Mouse (Mus musculus): ENCODE results near the gene Sv2a. TPM values are rescaled to one million over a fixed set of nuclear protein-coding genes. Genes with fewer than 3 reads are reported as not detected.
"Not testable (repeated sequence)": the region's sequence is repeated elsewhere in the genome, so short reads cannot be mapped to it uniquely, and the experiment has no call there.

The Sv2a gene
- total RNA-seq, 2 experiments from 2014 or later = 18.1 to 24.7 TPM

- peak; percentile 48 to 54 for DNase-seq (ENCODE audit: low spot score in 2 of 2)
These were observed 38.7 kb downstream of the Sv2a start, which contains the start of the genes Bola1 and Hist2h2ab for GRCm38 (mm10) chr3:96219661-96220130. TSS of gene Bola1 (minus strand) at chr3:96219709. TSS of gene Hist2h2ab (plus strand) at chr3:96219865.

DNA sequence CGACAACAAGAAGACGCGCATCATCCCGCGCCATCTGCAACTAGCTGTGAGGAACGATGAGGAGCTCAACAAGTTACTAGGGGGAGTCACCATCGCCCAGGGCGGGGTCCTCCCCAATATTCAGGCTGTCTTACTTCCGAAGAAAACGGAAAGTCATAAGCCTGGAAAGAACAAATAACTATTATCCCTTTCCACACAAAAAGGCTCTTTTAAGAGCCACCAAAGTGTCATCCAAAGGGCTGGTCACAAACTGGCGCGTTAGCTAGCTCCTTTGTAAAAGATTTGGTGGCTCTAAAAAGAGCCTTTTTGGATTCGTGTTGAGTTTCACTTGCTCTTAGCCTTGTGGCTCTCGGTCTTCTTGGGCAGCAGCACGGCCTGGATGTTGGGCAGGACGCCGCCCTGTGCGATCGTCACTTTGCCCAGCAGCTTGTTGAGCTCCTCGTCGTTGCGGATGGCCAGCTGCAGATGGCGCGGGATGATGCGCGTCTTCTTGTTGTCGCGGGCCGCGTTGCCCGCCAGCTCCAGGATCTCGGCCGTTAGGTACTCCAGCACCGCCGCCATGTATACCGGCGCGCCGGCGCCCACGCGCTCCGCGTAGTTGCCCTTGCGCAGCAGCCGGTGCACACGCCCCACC, 39.3 kb downstream of the Sv2a start:
- DNase-seq (ENCODE audit: low spot score in 2 of 2) = peak in 1 of 2 experiments; percentile 24

- DNase-seq (ENCODE audit: low spot score in 2 of 2) = peak; percentile 54 to 75
These were observed 40.1 kb downstream of the Sv2a start, which contains the start of the genes Hist2h2ac and Hist2h2be for GRCm38 (mm10) chr3:96220765-96221639. TSS of gene Hist2h2ac (minus strand) at chr3:96220880. TSS of gene Hist2h2be (plus strand) at chr3:96221119.

- no peak for DNase-seq (ENCODE audit: low spot score in 2 of 2)
These were observed 40.7 kb downstream of the Sv2a start for GRCm38 (mm10) chr3:96221640-96222038.

DNA sequence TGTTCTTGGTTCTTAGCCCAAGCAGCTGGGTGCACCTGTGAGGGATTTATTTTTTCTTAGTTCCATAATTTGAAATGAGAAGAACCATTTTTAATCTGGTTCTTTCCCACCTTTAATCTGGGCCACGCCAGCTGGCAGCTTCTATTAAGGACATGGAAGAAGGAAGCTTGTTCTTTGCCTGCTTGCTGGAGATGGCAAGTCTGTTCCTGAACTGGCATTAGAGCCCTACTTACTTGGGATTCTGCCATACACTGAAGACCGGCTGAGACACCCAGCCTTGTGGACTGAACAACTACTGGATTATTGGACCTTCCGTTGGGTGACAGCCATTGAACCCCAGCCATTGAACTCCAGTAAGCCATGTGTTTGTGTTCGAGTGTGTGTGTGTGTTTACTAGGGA, 41.8 kb downstream of the Sv2a start:
- DNase-seq (ENCODE audit: low spot score in 2 of 2) = no peak

- DNase-seq (ENCODE audit: low spot score in 2 of 2) = no peak
These were observed 44.5 kb downstream of the Sv2a start for GRCm38 (mm10) chr3:96225421-96225820.

DNA sequence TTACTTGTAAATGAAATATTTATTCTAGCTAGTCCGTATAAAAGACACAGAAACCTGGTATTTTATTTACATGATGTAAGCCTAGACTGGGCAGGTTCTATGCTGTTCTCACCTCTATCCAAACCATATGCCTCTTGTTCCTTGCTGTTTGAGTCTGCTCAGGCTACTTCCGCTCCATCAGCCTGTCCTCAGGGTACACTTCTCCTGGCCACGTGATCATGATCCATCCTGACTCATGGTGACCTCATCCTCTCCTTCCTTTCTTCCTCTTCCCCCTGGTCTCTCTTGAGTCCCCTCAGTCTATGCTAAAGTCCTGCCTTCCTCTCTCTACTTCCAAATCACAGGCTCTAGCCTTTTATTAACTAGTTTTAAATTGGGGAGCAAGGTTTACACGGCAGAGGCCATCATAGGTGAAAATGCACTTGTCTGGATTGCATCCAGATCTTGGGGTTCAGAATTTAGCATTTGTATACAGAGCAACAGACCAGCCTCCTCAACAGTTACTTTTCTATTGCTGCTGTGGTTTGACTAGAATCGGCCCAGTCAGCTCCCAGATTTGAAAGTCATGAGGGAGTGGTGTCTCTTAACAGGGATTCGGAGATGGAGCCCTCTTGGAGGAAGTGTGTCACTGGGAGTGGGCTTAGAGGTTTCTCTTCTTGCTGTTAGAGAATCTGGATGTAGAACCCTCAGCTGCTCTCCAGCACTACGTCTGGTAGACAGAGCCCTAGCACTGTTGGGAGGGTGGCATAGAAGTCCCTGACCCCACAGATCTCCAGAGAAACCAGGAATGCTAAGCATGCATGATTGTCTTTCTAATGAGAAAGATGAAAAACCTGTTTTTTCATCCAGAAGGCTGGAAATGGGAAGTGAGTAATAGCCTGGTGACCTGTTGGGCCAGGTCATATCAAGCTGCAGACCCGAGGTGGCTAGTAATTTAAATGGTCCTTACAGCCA, 46.0 kb downstream of the Sv2a start:
- DNase-seq (ENCODE audit: low spot score in 2 of 2) = no peak

DNA sequence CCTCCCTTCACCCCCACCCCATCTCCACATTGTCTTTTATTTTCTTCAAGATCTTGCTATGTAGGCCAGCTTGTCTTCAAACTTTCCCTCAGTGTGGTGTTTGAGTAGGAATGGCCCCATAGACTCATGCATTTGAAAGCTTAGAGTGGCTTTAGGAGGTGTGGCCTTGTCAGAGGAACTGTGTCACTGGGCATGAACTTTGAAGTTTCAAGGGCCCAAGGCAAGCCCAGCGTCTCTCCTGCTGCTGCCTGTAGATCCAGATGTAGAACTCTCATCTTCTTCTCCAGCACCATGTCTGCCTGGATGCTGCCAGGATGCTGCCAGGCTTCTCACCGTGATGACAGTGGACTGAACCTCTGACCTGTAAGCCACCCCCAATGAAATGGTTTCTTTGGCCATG, 47.9 kb downstream of the Sv2a start:
- DNase-seq (ENCODE audit: low spot score in 2 of 2) = no peak

DNA sequence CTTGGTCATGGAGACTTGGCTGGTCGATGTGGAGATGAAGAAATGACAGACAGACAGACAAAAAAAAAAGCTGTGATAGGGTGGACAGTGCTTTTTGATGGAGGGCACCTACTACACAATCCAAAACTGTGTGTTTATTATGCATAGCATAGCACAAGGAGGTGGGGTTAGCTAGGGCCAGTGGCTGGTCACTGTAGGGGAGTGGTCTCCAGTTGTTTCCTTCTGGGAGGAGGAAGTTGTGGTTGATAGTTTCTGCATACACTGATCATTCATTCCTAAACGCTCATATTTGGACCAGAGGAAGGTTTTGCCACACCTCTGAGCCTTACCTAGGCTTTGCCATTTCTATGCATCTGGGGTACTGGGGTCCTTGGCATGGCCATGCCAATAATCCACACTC, 49.5 kb downstream of the Sv2a start:
- DNase-seq (ENCODE audit: low spot score in 2 of 2) = no peak

DNA sequence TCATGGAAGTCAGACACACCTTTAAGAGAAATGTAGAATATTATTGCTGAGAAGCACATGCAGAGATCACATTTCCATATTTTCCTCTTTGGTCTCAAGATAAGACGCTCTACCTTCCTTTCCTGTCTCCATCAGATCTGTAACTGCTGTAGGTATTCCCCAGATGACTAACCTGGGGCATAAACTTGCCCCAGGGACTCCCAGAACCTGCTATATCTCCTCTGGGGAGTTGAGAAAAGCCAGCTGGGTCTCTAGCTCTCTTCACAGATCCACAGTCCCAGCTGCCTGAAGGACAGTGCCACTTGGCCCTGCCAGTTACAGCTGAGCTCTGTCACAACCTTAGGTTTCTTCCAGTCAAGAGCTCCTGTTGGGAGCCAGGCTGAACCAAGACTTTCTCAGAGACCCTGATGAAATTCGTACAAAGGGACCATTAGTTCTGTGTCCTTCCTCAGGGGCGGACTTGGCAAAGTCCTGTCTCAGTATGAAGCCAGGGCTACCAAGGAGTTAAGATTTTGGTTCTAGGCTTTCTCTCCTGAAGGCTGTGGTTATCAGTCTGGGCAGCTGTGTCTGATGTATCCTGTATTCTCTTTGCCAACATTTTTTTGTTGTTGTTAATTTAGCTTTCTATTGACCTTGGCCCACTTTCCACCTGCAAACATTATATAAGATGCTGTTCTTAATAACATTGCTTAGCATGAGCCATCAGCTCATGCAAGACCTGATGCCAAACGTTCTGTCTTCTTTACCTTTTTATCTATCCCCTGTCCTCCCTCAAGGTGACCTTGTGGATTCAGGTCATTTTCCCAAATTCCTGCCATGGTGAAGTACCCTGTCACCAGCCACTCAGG, 50.2 kb downstream of the Sv2a start:
- no peak for DNase-seq (ENCODE audit: low spot score in 2 of 2)

GRCm38 (mm10) chr3:96231758-96232120, 50.8 kb downstream of the Sv2a start:
- no peak for DNase-seq (ENCODE audit: low spot score in 2 of 2)

GRCm38 (mm10) chr3:96234914-96235313, 54.0 kb downstream of the Sv2a start:
- no peak for DNase-seq (ENCODE audit: low spot score in 2 of 2)

GRCm38 (mm10) chr3:96235836-96236235, 54.9 kb downstream of the Sv2a start:
- no peak for DNase-seq (ENCODE audit: low spot score in 2 of 2)

GRCm38 (mm10) chr3:96236834-96237334, 55.9 kb downstream of the Sv2a start:
- DNase-seq (ENCODE audit: low spot score in 2 of 2) = no peak

DNA sequence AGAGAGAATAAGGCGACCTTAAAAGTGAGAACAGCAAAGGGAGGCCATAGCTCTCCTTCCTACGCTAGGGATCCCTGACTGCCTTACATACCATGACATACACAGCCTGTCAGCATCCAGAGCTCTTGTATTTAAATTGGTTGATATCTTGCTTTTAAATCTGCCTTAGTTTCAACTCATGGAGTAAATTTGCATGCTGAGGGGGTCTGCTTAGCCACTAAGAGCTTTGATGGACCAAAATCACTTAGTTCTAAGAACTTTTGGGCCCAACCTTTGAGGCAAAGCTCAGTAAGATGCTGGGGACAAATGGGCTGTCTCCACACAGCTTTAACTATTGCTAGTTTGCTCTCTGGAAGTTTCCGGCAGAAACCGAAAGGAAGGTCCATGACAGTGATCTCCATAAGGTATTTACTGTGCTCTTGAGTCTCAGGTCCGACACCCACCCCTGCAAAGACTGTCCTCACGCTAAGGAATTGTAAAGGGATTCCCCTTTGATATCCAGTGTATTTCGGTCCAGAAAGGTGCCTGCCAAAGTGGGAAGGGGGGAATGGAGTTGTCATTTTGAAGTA, 56.5 kb downstream of the Sv2a start:
- no peak for DNase-seq (ENCODE audit: low spot score in 2 of 2)

- DNase-seq (ENCODE audit: low spot score in 2 of 2) = no peak
These were observed 57.1 kb downstream of the Sv2a start for GRCm38 (mm10) chr3:96237904-96238511.

- not testable (repeated sequence) for DNase-seq (ENCODE audit: low spot score in 2 of 2)
These were observed 58.2 kb downstream of the Sv2a start, which contains the start of gene Hist2h3c2 for GRCm38 (mm10) chr3:96238954-96239793. TSS of gene Hist2h3c2 (minus strand) at chr3:96239127.

Measured in adrenal gland, postnatal 4 days (tissue).